Mouse (Mus musculus) frontal cortex, postnatal 25 days (tissue): ENCODE measurements around the gene Gm21637.
"Not testable (repeated sequence)": the region's sequence is repeated elsewhere in the genome, so short reads cannot be mapped to it uniquely, and the experiment has no call there.

Experiments used
- DNase-seq, 2 experiments: peaks; one replicate each; pipeline ENCODE4 v3.0.0; 2022; ENCODE audit warnings: low spot score in 2 of 2

The Gm21637 gene

DNA sequence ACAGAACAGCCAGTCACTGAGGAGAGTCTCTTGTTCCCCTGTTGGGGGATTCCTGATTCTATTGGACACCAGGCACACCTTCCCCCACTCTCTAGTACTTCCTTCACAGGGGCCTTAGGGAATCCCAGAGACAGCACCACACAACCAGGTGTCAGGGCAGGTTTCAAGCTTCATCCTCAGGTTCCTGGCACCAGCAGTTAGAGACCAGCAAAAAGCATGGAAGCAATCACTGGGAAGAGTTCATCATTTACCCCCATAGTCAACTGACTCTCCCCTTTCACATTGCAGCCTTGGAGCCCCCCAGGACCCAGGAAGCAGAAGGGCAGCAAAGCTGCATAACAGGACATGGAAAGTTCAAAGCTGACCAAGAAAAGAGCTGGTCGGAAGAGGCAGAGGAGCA lies at the start of gene Gm21637:
Gm21637 (plus strand) TSS at position 301 of the 400 bp plus-strand sequence.
- not testable (repeated sequence) for DNase-seq
